Mouse (Mus musculus) heart, embryonic 12.5 days (tissue): ENCODE measurements around the gene Atg2a. TPM values are rescaled to one million over a fixed set of nuclear protein-coding genes. Genes with fewer than 3 reads are reported as not detected.
A peak's percentile ranks its signal among the peaks of the same experiment; 100 is the strongest.

Source experiments
- ATAC-seq: fragments of 200-750 bp; cut with Nextera tagmentation; 2 replicates; pipeline ENCODE4 v1.8.0; 2017; ENCODE audit warnings: moderate TSS enrichment, moderate library complexity; ENCODE audit not compliant: insufficient number of reproducible peaks, low FRiP score
- H3K27ac ChIP-seq: fragments of 300-500 bp; sonication (generic); 2 replicates; pipeline ENCODE4 v1.5.1; 2016; ENCODE audit warnings: mild to moderate bottlenecking, moderate library complexity; ENCODE audit not compliant: poor library complexity, severe bottlenecking
- H3K27me3 ChIP-seq: fragments of 300-500 bp; sonication (generic); replicated peaks from 2 replicates; pipeline ENCODE4 v1.6.1; 2016; ENCODE audit warnings: mild to moderate bottlenecking, moderate library complexity
- H3K36me3 ChIP-seq: fragments of 300-500 bp; sonication (generic); 2 replicates; pipeline ENCODE4 v1.6.1; 2016; ENCODE audit warnings: mild to moderate bottlenecking, moderate library complexity
- H3K4me1 ChIP-seq: fragments of 300-500 bp; sonication (generic); replicated peaks from 2 replicates; pipeline ENCODE4 v1.6.1; 2016; ENCODE audit warnings: mild to moderate bottlenecking
- H3K4me2 ChIP-seq: fragments of 300-500 bp; sonication (generic); 2 replicates; pipeline ENCODE4 v1.6.1; 2016; ENCODE audit warnings: mild to moderate bottlenecking, moderate library complexity
- H3K4me3 ChIP-seq: fragments of 300-500 bp; sonication (generic); 2 replicates; pipeline ENCODE4 v1.5.1; 2016; ENCODE audit warnings: mild to moderate bottlenecking
- H3K9ac ChIP-seq: fragments of 300-500 bp; sonication (generic); 2 replicates; pipeline ENCODE4 v1.6.1; 2016; ENCODE audit warnings: mild to moderate bottlenecking, moderate library complexity
- H3K9me3 ChIP-seq: fragments of 300-500 bp; sonication (generic); replicated peaks from 2 replicates; pipeline ENCODE4 v1.6.1; 2016; ENCODE audit warnings: mild to moderate bottlenecking, moderate library complexity
- whole genome bisulfite sequencing: fragments of 180-500 bp; shearing (Covaris S2); methylation state at CpG from one replicate; pipeline ENCODE4 v1.1.7; 2016; 5-methylcytosine and 5-hydroxymethylcytosine counted together
- polyA plus RNA-seq: library from polyadenylated mRNA; unstranded; fragments of >200 nt; fragmentation: Nextera tagmentation; extraction: Ambion mirVana; gene quantifications from 2 replicates; pipeline ENCODE4 v1.2.1, GENCODE M21; 2016

Gene Atg2a
- polyA plus RNA-seq = 10.9 and 13.0 TPM in 2 replicates

GRCm38 (mm10) chr19:6241274-6242107 lies at the start of gene Atg2a:
TSS of gene Atg2a (plus strand) at chr19:6241668.
- peak; percentile 91 for ATAC-seq
- Histone ChIP-seq H3K27ac (peak within 1 kb of the TSS; percentile 72), H3K9ac (peak within 1 kb of the TSS; percentile 95), H3K9me3 (no peaks in the 10 kb centered on the region), H3K4me2 (peak within 1 kb of the TSS; percentile 95), H3K27me3 (no peaks in the 10 kb centered on the region), H3K36me3 (peaks cover 26% of the 10 kb centered on the region), H3K4me1 (peaks cover 12% of the 10 kb centered on the region), H3K4me3 (peak within 1 kb of the TSS; percentile 92)
- WGBS = under 1% methylated on average over 55 of the region's 55 CpGs

- Histone ChIP-seq H3K4me1 (no peaks in the 10 kb centered on the region), H3K36me3 (no peaks in the 10 kb centered on the region), H3K4me3 (no peak overlapping the region), H3K27me3 (no peaks in the 10 kb centered on the region), H3K27ac (no peak overlapping the region), H3K9me3 (no peaks in the 10 kb centered on the region), H3K4me2 (no peak overlapping the region), H3K9ac (no peak overlapping the region)
- no peak for ATAC-seq
- 67% methylated on average over 2 of the region's 2 CpGs for WGBS
Observed at GRCm38 (mm10) chr19:6204265-6204664, 37.2 kb upstream of the Atg2a start.

GRCm38 (mm10) chr19:6206716-6207115 lies 34.8 kb upstream of the Atg2a start:
- Histone ChIP-seq H3K4me2 (no peak overlapping the region), H3K9me3 (no peaks in the 10 kb centered on the region), H3K9ac (no peak overlapping the region), H3K27me3 (no peaks in the 10 kb centered on the region), H3K27ac (no peak overlapping the region), H3K4me1 (no peaks in the 10 kb centered on the region), H3K4me3 (no peak overlapping the region), H3K36me3 (no peaks in the 10 kb centered on the region)
- no peak for ATAC-seq
- WGBS = 62% methylated on average over 5 of the region's 5 CpGs

GRCm38 (mm10) chr19:6216046-6216705 lies 25.3 kb upstream of the Atg2a start:
- WGBS = 69% methylated on average over 6 of the region's 6 CpGs
- no peaks in the 10 kb centered on the region for H3K36me3 ChIP-seq

GRCm38 (mm10) chr19:6218606-6219005 lies 22.9 kb upstream of the Atg2a start:
- WGBS = 56% methylated on average over 6 of the region's 6 CpGs
- H3K27me3 ChIP-seq = no peaks in the 10 kb centered on the region
- H3K4me2 ChIP-seq = no peak overlapping the region
- H3K4me1 ChIP-seq = peaks cover 5% of the 10 kb centered on the region; the same call in 1 of the 2 replicates
- H3K4me3 ChIP-seq = no peak overlapping the region
- H3K27ac ChIP-seq = no peak overlapping the region
- no peak for ATAC-seq
- H3K36me3 ChIP-seq = no peaks in the 10 kb centered on the region
- no peaks in the 10 kb centered on the region for H3K9me3 ChIP-seq
- H3K9ac ChIP-seq = no peak overlapping the region

More at GRCm38 (mm10) chr19:6216046-6216705, 25.3 kb upstream of the Atg2a start:
- no peak overlapping the region for H3K4me2 ChIP-seq
- H3K4me3 ChIP-seq = no peak overlapping the region
- H3K27me3 ChIP-seq = no peaks in the 10 kb centered on the region
- H3K4me1 ChIP-seq = peaks cover 5% of the 10 kb centered on the region; the same call in 1 of the 2 replicates
- no peak for ATAC-seq
- H3K9me3 ChIP-seq = no peaks in the 10 kb centered on the region
- no peak overlapping the region for H3K9ac ChIP-seq
- H3K27ac ChIP-seq = no peak overlapping the region

GRCm38 (mm10) chr19:6226135-6226534 lies 15.3 kb upstream of the Atg2a start, which contains the start of gene Gpha2:
TSS of gene Gpha2 (plus strand) at chr19:6226380.
- no peak within 1 kb of the TSS for H3K9ac ChIP-seq
- H3K9me3 ChIP-seq = no peaks in the 10 kb centered on the region
- H3K4me2 ChIP-seq = no peak within 1 kb of the TSS
- no peaks in the 10 kb centered on the region for H3K27me3 ChIP-seq
- H3K36me3 ChIP-seq = peaks cover 46% of the 10 kb centered on the region
- no peak within 1 kb of the TSS for H3K4me3 ChIP-seq
- H3K27ac ChIP-seq = no peak within 1 kb of the TSS
- ATAC-seq = no peak; the same call in 1 of the 2 replicates
- WGBS = 27% methylated on average over 2 of the region's 2 CpGs
- H3K4me1 ChIP-seq = no peaks in the 10 kb centered on the region

GRCm38 (mm10) chr19:6226763-6227162 lies 14.7 kb upstream of the Atg2a start:
- Histone ChIP-seq H3K27me3 (no peaks in the 10 kb centered on the region), H3K4me1 (no peaks in the 10 kb centered on the region), H3K4me3 (no peak overlapping the region), H3K27ac (no peak overlapping the region), H3K4me2 (no peak overlapping the region), H3K36me3 (peaks cover 52% of the 10 kb centered on the region), H3K9ac (no peak overlapping the region), H3K9me3 (no peaks in the 10 kb centered on the region)
- ATAC-seq = peak; percentile 49; the same call in 1 of the 2 replicates
- WGBS = 81% methylated on average over 14 of the region's 14 CpGs

- ATAC-seq = no peak
- H3K36me3 ChIP-seq = peaks cover 62% of the 10 kb centered on the region
- 67% methylated on average over 4 of the region's 4 CpGs for WGBS
Observed at GRCm38 (mm10) chr19:6227864-6228263, 13.6 kb upstream of the Atg2a start.

GRCm38 (mm10) chr19:6230411-6230810 lies 11.1 kb upstream of the Atg2a start:
- no peak overlapping the region for H3K4me3 ChIP-seq
- no peak overlapping the region for H3K27ac ChIP-seq
- no peaks in the 10 kb centered on the region for H3K27me3 ChIP-seq
- H3K4me1 ChIP-seq = peaks cover 16% of the 10 kb centered on the region
- no peak for ATAC-seq
- no peak overlapping the region for H3K9ac ChIP-seq
- H3K36me3 ChIP-seq = peaks cover 71% of the 10 kb centered on the region
- 82% methylated on average over 4 of the region's 4 CpGs for WGBS
- no peak overlapping the region for H3K4me2 ChIP-seq
- no peaks in the 10 kb centered on the region for H3K9me3 ChIP-seq

More at GRCm38 (mm10) chr19:6227864-6228263, 13.6 kb upstream of the Atg2a start:
- Histone ChIP-seq H3K4me2 (no peak overlapping the region), H3K27ac (no peak overlapping the region), H3K9ac (no peak overlapping the region), H3K4me3 (no peak overlapping the region), H3K9me3 (no peaks in the 10 kb centered on the region), H3K27me3 (no peaks in the 10 kb centered on the region), H3K4me1 (no peaks in the 10 kb centered on the region)

- Histone ChIP-seq H3K4me3 (no peak overlapping the region), H3K9me3 (no peaks in the 10 kb centered on the region), H3K4me2 (no peak overlapping the region), H3K36me3 (peaks cover 71% of the 10 kb centered on the region), H3K27ac (no peak overlapping the region), H3K27me3 (no peaks in the 10 kb centered on the region), H3K4me1 (peaks cover 16% of the 10 kb centered on the region), H3K9ac (no peak overlapping the region)
- WGBS = 72% methylated on average over 2 of the region's 2 CpGs
- ATAC-seq = no peak
Observed at GRCm38 (mm10) chr19:6231036-6231435, 10.4 kb upstream of the Atg2a start.

GRCm38 (mm10) chr19:6233647-6234046 lies 7.8 kb upstream of the Atg2a start:
- Histone ChIP-seq H3K27ac (no peak overlapping the region), H3K36me3 (peaks cover 50% of the 10 kb centered on the region), H3K4me3 (no peak overlapping the region), H3K27me3 (no peaks in the 10 kb centered on the region), H3K9me3 (no peaks in the 10 kb centered on the region), H3K4me1 (peaks cover 20% of the 10 kb centered on the region), H3K4me2 (no peak overlapping the region), H3K9ac (peak overlapping the region; percentile 89; the same call in 1 of the 2 replicates)
- WGBS = 86% methylated on average over 16 of the region's 16 CpGs
- ATAC-seq = no peak
